Mouse (Mus musculus) heart, embryonic 10.5 days (tissue): Measurements from ENCODE around the gene Fgfr4. TPM values are rescaled to one million over a fixed set of nuclear protein-coding genes. Genes with fewer than 3 reads are reported as not detected.

Source experiments
- polyA plus RNA-seq: library from polyadenylated mRNA; unstranded; fragments of >200 nt; fragmentation: Nextera tagmentation; extraction: Ambion mirVana; gene quantifications from 2 replicates; pipeline ENCODE4 v1.2.1, GENCODE M21; 2016

The Fgfr4 gene
- polyA plus RNA-seq, 1 experiment from 2014 or later = 3.5 TPM

Other genes starting within 250 kb of the Fgfr4 start
- 1.8 and 2.1 TPM in 2 replicates for gene Unc5a, start 203.2 kb upstream of the Fgfr4 start, polyA plus RNA-seq
- 0.43 TPM in 1 of 2 replicates, not detected in the other for gene Hk3, start 131.3 kb upstream of the Fgfr4 start, polyA plus RNA-seq
- gene Uimc1, start 52.3 kb upstream of the Fgfr4 start, polyA plus RNA-seq = 16.1 and 18.9 TPM in 2 replicates
- gene Zfp346, start 47.3 kb upstream of the Fgfr4 start, polyA plus RNA-seq = 18.1 and 20.4 TPM in 2 replicates
- not detected in 2 replicates for gene Gm17617, start 19.1 kb upstream of the Fgfr4 start, polyA plus RNA-seq
- 51.0 and 58.4 TPM in 2 replicates for gene Nsd1, start 57.1 kb downstream of the Fgfr4 start, polyA plus RNA-seq
- gene Prelid1, start 167.9 kb downstream of the Fgfr4 start, polyA plus RNA-seq = 478 and 538 TPM in 2 replicates
- gene Rab24, start 169.3 kb downstream of the Fgfr4 start, polyA plus RNA-seq = 57.4 and 76.2 TPM in 2 replicates
- gene Mxd3, start 177.2 kb downstream of the Fgfr4 start, polyA plus RNA-seq = 14.3 and 15.0 TPM in 2 replicates
- gene Lman2, start 210.1 kb downstream of the Fgfr4 start, polyA plus RNA-seq = 114 and 117 TPM in 2 replicates
- 0.18 and 0.68 TPM in 2 replicates for gene Rgs14, start 217.1 kb downstream of the Fgfr4 start, polyA plus RNA-seq
- not detected in 2 replicates for gene Slc34a1, start 245.5 kb downstream of the Fgfr4 start, polyA plus RNA-seq